Mouse (Mus musculus) brain, embryonic 14.5 days (tissue): ENCODE results near the gene Tpcn1. TPM values are rescaled to one million over a fixed set of nuclear protein-coding genes. Genes with fewer than 3 reads are reported as not detected.

Experiments used
- DNase-seq: peaks from one replicate; pipeline ENCODE4 v3.0.0-alpha.2; 2011; ENCODE audit warnings: low read depth
- CTCF ChIP-seq: fragments of 200-500 bp; IDR thresholded peaks from 2 replicates; pipeline ENCODE4 v1.5.1; 2012; ENCODE audit warnings: inconsistent platforms, mild to moderate bottlenecking, moderate library complexity, borderline replicate concordance; ENCODE audit not compliant: insufficient read depth, insufficient read length; ENCODE audit errors: extremely low read depth
- POLR2A ChIP-seq: fragments of 200-500 bp; IDR thresholded peaks from 2 replicates; pipeline ENCODE4 v1.6.1; 2012; ENCODE audit warnings: mild to moderate bottlenecking, inconsistent platforms, borderline replicate concordance; ENCODE audit not compliant: poor library complexity, insufficient read depth, insufficient read length, severe bottlenecking; ENCODE audit errors: extremely low read depth
- polyA plus RNA-seq: library from polyadenylated mRNA; depleted of rRNA; stranded (reverse); fragments of >200 nt; gene quantifications from 2 replicates; pipeline ENCODE4 v1.2.3, GENCODE M21; 2012; rRNA removed

Gene Tpcn1
- polyA plus RNA-seq = 27.1 and 32.5 TPM in 2 replicates

GRCm38 (mm10) chr5:120588569-120589094, at the start of gene Tpcn1, which contains the start of gene Iqcd:
TSS of gene Tpcn1 (minus strand) at chr5:120588673.
TSS of gene Iqcd (plus strand) at chr5:120589016.
- no peak for TF ChIP-seq CTCF
- TF ChIP-seq POLR2A = peak; percentile 100
- DNase-seq = peak; percentile 100

GRCm38 (mm10) chr5:120635633-120636032, 47.2 kb upstream of the Tpcn1 start:
- DNase-seq = no peak
- TF ChIP-seq CTCF (no peak), POLR2A (no peak)

- no peak for DNase-seq
- TF ChIP-seq CTCF = no peak
- no peak for TF ChIP-seq POLR2A
These were observed 46.4 kb upstream of the Tpcn1 start for GRCm38 (mm10) chr5:120634860-120635259.

- TF ChIP-seq CTCF (no peak), POLR2A (no peak)
- DNase-seq = no peak
These were observed 45.7 kb upstream of the Tpcn1 start, which contains the start of gene Cfap73 for GRCm38 (mm10) chr5:120634131-120634530. TSS of gene Cfap73 (minus strand) at chr5:120634235.

- TF ChIP-seq POLR2A = no peak
- TF ChIP-seq CTCF = peak; percentile 32; the same call in 1 of the 2 replicates
- no peak for DNase-seq
These were observed 43.4 kb upstream of the Tpcn1 start for GRCm38 (mm10) chr5:120631892-120632291.

GRCm38 (mm10) chr5:120631128-120631527, 42.7 kb upstream of the Tpcn1 start:
- TF ChIP-seq CTCF (no peak; the same call in 1 of the 2 replicates), POLR2A (no peak)
- DNase-seq = peak; percentile 42

GRCm38 (mm10) chr5:120628624-120629023, 40.2 kb upstream of the Tpcn1 start:
- TF ChIP-seq POLR2A (no peak), CTCF (no peak)
- peak; percentile 48 for DNase-seq

- DNase-seq = no peak
- TF ChIP-seq CTCF (no peak), POLR2A (no peak)
These were observed 39.2 kb upstream of the Tpcn1 start for GRCm38 (mm10) chr5:120627515-120628300.

- TF ChIP-seq POLR2A (no peak), CTCF (no peak)
- peak; percentile 47 for DNase-seq
These were observed 37.9 kb upstream of the Tpcn1 start for GRCm38 (mm10) chr5:120626399-120626798.

GRCm38 (mm10) chr5:120624427-120624826, 36.0 kb upstream of the Tpcn1 start:
- TF ChIP-seq CTCF (no peak), POLR2A (no peak)
- DNase-seq = no peak

- TF ChIP-seq POLR2A = no peak
- DNase-seq = peak; percentile 27
These were observed 33.9 kb upstream of the Tpcn1 start for GRCm38 (mm10) chr5:120622198-120622851.
